Mouse (Mus musculus) neutrophil, adult 5-6 weeks (primary cell): Measurements from ENCODE around the gene Nemf. TPM values are rescaled to one million over a fixed set of nuclear protein-coding genes. Genes with fewer than 3 reads are reported as not detected.
"Not testable (repeated sequence)": the region's sequence is repeated elsewhere in the genome, so short reads cannot be mapped to it uniquely, and the experiment has no call there.

Experiments used
- ATAC-seq: fragments of 151-379, 151-347 bp; 2 replicates; pipeline ENCODE4 v1.8.0; 2017; ENCODE audit warnings: mild to moderate bottlenecking, moderate TSS enrichment; ENCODE audit not compliant: insufficient number of reproducible peaks, poor library complexity, low FRiP score, severe bottlenecking; ENCODE audit errors: extremely low read depth
- total RNA-seq: library from RNA; stranded (forward); fragments of 200-1000 nt; gene quantifications from 2 replicates; pipeline ENCODE4 v1.2.3, GENCODE M21; 2017

Nemf gene
- 159 and 188 TPM in 2 replicates for total RNA-seq

DNA sequence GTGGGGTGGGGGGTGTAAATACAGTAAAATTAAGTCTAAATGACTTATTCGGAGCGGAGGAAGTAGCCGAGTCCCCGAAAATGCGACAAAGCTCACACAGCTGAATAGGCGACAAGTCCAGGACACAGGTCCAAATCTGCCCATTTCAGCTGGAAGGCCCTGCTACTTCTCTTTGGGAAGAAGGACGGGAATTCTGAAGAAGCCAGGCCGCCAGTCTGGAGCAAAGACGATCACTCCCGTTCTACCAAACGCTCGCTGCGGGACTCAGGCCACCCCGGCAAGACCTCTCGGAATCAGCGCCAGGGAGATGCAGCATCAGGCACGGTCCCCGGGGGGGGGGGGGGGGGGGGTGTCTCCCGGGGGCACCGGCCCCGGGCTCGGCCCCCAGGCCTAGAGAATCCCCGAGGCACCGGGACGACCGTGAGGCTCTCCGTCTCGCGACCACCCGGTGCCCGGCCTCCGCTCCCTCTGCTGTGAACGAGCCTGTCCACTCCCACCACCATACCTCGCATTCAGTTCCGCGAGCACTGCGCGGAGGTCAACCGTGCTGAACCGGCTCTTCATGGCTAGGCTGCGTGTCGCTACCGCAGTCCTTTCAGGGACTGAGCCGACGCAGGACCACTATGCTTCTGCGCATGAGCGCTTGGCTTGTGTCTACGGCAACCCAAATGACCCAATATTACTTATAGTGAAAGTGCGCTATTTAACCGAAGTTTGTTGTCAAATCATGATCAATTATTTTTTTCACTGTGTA, at the start of gene Nemf:
Nemf (minus strand) TSS at position 620 of the 754 bp plus-strand sequence.
- peak; percentile 67 for ATAC-seq

DNA sequence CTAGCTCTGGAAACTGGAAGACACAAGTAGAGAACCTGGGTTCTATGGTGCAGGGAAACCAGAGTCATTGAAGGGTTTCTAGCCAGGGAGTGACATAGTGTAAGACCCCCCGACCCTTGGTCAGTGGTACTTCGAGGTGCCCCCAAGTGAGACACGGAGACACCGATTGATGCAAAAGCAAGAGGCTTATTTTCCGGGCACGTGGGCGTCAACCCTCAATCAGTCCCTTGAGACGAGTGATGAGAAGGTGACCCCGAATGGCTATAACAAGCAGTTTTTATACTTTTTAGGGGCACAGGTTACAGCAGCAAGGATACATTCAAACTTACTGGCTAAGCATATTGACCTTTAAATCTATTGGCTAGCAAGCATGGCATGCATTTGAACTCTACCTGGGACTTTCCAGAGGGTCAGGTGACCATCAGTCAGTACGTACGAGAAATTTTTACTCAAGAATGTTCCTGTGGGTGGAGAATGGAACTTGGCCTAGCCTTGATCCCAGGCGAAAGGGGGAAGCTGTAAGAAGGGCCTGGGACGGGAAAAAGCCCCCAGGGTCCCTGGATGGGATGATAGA, 45.7 kb upstream of the Nemf start:
- ATAC-seq = no peak

DNA sequence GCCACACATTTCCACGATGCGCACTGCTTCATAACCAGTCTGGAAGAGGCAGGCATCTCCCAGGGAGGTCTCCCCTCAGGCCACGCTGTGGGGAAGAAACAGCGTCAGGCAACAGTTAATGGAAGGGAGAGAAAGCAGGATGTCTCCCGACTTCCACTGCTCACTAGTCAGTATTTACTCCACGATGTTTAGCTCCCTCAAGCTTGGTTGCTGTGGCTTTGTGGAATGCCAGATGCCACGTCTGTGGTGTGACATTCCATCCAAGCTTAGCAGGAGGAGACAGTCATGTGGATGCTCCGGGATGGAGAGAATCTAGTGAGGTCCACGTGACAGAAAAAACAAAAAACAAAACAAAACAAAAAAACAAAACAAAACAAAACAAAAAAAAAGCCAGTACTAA, 45.1 kb upstream of the Nemf start:
- no peak for ATAC-seq

DNA sequence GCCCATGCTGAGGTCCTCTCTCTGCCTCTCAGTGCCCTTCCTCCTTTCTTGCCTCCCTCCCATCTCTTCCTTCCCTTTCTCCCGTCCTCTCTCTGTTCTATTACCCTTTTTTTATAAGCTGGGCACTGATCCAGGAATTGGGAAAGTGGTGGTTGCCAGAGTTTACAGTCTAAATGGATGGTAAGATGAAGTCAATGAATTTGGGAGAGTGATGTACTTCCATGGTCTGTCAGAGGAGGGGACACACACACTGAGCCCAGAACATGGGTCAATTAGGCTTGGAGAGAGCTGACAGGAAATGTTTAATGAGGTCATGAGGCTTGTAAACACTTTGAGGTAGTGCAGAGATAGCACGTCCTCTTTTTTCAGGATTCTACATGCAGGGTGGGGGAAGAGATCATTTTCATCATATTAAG, 43.9 kb upstream of the Nemf start:
- ATAC-seq = no peak

DNA sequence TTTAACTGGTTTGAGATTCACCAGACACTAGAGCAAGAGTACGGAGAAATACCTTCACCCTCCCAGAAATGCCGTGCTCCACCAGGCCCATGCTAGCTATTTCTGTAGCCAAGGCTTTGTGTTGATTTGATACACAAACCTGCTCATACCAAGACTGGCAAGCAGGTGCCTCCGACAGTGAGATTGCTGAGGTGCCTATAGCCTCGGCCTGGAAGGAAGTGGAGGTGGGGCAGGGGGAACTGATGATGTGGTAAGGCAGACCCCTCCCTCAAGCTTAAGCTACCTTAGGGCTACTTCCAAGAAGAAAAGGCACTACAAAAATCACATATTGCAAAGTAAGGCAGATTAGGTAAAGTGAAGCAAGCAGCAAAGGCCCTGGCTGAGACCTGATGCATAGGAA, 43.4 kb upstream of the Nemf start:
- no peak for ATAC-seq

DNA sequence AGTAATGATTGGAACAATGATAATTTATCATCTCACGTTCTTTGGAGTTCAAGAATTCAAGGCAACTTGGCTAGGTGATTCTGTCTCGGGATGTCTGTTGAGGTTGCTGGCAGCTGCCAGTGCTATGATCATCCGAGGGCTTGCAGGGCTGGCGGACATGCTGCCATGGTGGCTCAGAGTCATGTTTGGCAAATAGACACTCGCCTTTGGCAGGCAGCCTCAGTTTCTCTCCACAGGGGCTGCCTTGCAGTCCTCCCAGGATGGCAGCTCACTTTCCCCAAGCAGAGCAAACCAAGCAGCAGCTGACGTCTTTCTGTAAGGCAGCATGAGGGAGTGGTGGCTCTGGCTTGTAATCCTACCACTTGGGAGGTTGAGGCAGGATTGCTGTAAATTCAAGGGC, 37.5 kb upstream of the Nemf start:
- ATAC-seq = no peak

DNA sequence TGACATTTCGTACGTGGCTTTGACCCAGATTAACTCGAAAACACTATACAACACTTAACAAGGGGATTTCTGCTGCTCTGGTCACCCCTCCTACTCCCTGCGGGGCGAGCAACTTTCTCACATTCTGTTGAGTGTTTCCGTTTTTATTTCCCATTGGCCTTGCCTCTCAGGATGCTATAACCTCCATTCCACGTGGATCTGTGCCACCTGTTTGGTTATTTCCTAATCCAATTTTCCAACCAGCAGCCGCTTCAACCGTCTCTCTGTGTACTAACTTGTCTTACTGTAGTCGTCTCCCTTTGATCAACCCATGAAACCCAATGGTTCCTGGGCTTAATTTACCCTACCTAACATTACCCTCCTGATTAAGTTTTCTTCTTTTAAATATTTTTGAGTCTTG, 36.1 kb upstream of the Nemf start:
- no peak for ATAC-seq

DNA sequence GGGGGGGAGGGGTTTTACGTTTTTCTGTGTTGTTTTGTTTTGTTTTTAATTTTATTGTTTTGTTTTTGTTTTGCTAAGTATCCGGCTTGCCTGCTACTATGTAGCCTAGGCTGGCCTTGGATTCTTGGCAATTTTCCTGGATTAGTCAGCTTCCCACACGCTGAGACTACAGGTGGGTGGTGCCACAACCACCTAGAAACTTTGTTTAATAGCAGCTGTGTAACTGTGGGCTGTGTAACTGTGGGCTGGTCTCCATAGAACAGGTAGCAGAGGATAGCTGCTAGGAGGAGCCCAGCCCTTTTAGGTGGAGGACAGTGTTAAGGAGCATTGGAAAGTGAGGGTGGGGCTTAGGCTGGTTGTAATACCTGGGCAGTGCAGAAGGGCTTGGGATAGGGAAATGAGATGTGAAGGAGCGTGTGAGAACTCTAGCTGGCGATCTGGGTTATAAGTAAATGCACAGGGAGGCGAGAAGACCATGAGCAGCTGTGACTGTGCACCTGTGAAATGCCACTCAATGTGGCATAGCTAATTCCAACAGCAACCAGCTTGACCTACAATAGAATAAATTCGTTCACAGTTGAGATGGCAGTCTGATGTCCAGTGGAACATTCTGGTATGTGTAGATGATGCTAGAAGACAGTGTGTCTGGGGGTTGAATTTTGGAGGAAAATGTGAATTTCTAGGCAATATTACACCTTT, 33.2 kb upstream of the Nemf start:
- ATAC-seq = no peak

DNA sequence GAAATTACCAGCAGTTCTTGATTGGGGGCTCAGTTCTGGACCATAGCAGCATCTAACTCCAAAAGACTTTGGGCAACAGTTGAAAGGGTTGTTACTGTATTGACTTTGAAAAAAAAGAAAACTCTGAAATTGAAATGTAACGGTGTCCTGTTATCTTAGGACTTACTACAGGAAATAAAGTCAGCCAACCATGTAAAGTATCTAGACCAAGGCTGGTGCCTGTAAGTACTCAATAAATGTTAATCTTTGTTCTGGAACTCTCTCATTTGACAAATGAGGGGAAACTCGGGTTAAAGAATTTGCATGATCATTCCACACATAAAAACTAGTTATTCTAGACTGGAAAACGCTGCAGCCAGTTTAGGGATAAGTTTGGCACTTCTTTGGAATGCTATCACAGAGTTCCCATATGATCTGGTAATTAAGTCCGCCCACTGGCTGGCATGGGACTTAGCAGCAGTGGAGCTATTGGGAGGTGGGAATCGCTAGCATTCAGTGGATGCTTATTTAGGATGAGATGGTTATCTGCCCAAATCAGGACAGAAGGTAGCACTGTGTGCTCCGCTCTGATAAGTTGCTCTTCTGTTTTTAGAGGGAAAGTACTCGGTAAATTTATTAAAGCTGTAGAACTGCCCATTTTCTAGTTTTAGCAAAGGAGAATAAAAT, 32.4 kb upstream of the Nemf start:
- ATAC-seq = no peak

DNA sequence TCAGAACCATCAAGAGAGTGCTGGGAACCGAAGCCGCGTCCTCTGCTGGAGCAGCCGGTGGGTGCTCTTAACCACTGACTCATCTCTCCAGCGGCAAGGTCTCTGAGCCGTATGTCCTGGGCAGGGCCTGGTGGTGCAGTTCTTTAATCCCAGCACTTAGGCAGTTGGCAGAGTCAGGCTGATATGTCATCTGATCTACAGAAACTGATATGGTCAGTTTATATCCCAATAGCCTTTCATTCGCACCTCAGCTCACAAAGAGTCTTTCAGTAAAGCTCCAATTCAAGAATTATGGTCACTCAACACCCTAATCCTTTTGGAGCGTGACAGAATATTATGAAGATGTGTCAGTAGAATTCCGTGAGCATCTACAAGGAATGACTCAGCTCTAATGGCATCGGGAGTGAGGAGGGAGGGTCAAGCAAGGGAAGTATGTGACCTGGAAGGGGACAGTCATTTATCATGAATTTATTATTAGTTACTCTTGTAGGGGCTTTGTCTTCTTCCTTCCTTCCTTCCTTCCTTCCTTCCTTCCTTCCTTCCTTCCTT, 31.4 kb upstream of the Nemf start:
- ATAC-seq = no peak

DNA sequence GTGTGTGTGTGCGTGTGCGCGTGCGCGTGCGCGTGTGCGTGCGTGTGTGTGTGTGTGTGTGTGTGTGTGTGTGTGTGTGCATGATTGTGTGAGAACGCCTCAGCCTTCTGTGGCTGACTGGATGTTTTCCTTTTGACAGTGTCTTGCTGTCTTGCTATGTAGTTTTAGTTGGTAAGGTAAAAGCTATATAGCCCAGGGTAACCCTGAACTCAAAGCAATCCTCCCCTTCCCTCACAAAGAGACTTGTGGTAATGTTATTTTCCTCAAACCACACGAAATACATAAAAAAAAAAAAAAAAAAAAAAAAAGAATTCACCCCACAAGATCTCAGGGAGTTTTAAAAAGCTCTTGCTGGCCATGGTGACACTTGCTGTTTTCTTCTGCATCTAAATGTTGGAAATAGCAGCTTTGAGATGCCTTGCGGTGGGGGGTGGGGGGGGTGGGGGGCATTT, 29.3 kb upstream of the Nemf start:
- ATAC-seq = not testable (repeated sequence)

DNA sequence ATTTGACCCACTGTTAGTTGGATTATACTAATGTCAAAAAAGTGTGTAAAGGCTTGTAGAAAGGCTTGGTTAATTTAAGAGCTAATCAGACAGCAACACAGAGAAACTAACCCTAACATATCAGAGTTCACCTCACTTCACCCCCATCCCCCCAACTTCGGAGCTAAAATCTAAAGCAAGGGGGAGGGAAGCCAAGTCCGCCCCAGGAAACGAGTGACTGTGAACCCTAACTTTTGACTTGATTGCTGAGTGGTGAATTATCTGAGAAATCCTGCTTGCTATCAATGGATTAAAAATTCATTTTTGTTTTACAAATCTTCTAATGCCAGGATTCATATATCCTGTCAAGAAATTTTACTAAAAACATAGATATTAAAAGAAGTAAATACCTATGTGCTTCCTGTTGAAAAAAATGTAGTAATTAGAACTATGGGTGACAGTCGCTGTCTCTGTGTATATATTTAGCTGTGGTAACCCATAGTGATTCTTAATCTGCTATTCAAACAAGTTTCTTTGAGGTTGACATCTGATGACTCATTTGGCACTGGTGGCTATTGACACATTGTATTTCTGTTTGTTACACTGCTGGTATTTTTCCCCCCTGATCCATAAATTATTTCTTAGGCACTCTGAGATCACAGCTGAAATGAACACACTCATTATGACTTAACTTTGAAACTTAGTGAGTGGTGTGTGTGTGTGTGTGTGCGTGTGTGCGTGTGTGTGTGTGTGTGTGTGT, 28.7 kb upstream of the Nemf start:
- peak; percentile 59; the same call in 1 of the 2 replicates for ATAC-seq

DNA sequence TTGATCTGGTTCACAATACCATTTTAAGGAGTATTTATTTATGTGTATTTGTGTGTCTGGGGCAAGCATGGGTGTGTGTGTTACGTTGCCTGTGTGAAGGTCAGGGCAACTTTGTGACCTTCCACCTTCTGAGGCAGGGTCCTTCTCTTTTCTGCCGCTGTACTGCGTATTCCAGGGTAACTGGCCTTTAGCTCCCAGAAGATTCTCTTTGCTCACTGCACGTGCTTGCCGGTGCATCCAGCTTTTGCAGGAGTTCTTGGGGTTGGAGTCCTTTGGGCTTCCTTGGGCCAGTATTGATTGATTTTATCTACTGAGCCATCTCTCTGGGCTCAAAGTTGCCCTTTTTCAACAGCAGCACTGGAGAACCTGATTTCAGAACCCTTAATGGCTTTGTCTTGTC, 27.6 kb upstream of the Nemf start:
- ATAC-seq = no peak

DNA sequence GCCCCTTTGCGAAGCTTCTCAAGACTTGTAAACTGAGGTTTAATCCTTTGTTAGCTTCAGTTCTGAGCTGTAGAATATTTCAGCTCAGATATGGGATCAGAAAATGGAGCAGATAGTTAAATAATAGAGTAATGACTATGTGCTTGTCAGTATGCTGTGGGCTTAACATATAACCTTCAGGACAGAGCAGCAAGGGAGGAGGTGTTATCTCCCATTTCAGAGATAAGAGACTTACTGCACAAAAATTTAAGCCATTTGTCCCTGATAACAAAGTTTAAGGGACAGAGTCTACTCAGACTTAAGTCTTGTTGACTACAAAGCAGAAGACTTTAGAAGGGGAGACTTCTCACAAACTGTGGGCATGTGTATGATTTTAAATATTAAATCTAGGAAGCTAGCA, 25.9 kb upstream of the Nemf start:
- no peak for ATAC-seq

DNA sequence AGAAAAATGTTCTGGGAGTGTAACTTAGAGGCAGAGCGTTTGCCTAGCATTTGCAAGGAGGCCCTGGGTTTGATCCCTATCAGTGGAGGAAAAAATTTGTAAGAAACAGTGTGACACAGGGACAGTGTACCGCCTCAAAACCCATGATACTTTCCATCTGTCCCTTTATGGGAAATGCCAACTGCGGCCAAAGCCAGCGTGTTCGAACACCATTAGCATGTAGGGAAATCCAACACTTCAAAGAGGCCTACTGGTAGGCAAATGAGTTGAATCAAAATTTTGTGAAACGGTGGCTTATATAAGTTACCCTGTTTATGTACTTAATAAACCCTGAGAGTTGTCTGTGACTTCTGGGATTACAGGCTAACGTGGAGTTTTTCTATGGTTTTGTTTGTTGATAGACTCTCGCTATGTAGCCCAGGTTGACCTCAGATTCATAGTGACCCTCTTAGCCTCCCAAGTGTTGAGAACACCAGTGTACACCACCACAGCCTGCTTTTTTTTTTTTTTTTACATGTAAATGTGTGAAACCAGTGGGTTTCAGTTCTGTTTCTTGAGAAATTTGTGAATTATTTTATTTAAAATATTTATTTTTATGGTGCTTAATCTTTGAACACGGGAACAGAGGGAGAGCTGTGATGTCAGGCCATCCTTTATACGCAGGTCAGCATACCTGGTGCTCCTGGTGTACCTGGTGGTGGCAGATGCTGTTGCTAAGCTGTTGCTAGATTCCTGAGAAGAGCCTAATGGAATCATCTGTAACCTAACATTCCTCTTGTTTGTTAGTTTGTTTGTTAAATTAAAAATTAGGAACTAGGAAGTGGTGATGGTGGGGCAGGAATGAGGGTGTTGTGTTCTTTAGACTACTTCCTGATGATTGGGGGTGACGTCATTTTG, 21.8 kb upstream of the Nemf start:
- ATAC-seq = no peak

DNA sequence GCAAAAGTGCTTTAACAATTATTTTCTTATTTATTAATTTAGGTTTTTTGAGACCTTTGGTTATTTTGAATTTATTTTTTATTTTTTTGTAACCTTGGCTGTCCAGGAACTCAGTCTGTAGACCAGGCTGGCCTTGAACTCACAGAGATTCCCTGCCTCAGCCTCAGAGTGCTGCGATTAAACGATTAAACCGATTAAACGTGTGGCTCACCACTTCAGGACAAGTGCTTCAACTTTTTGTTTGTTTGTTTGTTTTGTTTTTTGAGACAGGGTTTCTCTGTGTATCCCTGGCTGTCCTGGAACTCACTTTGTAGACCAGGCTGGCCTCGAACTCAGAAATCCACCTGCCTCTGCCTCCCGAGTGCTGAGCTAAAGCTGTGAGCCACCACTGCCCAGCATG, 20.7 kb upstream of the Nemf start:
- not testable (repeated sequence) for ATAC-seq

DNA sequence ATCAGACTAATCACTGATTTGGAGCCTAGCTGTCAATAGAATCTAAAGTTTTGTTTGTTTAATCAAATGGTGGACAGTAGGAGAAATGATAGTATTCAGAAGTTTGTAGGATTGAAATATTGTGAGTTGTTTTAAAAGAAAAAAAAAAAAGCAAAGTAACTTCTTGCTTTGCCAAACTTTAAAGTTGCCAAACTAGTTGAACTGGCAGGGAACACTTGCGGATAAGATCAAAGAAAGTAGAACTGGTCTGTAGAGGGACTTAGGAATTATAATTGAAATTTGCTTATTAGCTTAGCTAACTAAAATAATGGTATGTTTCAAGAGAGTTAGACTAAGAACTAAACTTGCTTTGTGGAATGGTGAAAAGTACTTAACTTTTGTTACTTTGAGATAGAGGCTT, 20.2 kb upstream of the Nemf start:
- ATAC-seq = no peak

DNA sequence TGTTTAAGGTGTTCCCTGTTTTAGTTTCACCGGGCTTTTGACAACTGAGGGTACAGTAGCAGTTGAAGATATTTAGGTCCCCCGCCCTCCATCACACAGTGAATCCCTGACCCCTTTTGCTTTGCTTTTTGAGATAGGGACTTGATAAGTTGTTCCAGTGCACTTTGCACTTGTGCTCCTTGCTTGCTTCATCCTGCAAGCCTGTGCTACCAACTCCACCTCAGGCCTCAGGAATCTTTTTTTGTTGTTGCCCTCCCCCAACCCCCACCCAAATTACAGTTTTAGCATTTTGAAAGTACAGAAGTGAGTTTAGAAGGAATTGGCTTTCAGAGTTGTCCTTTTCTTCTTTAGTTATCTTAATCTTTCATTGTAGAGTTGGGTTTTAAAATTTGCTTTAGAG, 19.2 kb upstream of the Nemf start:
- ATAC-seq = no peak
